Mouse (Mus musculus): ENCODE measurements at regions not wholly inside any gene's neighbourhood (a gene's known extent, or its start where the extent isn't known, plus 50 kb on each side); places are given as distances from the start of the nearest gene placed in this dataset.

DNA sequence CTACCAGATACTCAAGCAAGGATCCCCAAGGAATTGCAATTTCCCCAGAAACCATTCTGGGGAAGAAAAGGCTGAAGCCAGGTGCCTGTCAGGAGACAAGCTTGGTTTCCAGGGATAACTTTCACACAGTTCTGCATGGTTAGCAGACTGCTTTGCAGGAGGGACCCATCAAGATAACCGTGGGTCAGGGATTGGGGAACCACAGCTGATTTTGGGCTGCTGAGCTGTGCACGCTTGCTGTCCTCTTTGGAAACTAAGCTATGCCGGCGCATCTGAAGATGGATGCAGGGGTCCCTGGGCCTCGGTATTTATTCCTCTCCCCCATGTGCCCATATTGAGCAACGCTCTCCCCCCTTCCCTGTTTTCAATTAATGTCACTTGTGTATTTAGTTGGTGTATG, 151.1 kb downstream of the Qrsl1 start:
- DNase-seq = no peak

DNA sequence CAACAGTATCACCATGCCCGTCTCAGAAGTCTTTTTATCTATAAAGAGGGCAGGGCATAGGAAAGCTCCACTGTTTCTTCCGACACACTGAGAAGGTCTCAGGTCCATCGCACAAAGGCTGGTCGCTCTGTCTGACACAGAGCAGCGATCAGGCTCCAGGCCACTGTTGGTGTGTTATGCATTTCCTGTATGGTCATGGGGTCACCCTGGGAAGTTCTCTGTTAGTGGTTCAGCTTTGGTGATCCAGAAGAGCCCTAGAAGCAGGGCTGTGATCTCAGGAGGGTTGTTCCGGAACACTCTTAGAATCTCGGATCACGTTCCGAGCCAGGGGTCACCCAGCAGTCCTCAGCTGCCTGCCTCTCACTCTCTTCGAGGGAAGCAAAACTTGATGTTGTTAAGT, 150.7 kb downstream of the Qrsl1 start:
- DNase-seq = no peak

DNA sequence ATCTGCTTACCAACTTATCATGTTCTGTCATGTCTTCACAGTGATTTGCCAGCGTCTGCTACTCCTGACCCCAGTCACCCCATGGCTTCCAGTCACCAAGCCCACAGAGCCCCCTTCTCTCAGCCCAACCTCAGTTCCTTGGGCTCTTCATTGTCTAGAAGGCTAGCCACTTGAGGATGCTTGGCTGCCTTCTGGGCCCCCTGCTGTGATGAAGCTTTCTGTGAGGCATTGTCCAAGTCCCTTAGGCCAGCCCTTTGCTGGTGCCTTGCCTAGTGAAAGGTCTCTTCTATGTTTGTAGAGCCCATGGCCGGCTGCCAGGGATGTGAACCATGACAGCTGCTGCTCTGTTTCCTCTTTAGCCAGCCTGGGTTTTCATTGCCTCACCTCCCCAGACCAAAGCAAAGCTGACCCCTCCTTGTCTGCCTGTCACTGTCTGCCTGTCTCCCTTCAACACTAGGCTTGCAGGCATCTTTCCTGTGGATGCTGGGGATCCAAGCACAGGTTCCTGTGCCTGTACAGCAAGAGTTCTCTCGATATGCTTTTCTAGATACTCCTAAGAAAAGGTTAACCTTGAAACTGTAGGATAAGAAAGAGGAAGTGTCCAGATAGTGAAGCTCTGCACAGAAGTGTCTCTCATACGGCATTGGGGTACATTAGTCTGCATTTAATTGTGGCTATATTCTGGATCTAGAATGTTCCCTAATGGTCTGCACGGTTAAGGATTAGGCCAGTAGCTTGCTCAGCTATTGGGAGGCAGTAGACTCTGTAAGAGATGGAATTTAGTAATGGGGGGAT, 149.5 kb downstream of the Qrsl1 start:
- DNase-seq = peak; percentile 56

DNA sequence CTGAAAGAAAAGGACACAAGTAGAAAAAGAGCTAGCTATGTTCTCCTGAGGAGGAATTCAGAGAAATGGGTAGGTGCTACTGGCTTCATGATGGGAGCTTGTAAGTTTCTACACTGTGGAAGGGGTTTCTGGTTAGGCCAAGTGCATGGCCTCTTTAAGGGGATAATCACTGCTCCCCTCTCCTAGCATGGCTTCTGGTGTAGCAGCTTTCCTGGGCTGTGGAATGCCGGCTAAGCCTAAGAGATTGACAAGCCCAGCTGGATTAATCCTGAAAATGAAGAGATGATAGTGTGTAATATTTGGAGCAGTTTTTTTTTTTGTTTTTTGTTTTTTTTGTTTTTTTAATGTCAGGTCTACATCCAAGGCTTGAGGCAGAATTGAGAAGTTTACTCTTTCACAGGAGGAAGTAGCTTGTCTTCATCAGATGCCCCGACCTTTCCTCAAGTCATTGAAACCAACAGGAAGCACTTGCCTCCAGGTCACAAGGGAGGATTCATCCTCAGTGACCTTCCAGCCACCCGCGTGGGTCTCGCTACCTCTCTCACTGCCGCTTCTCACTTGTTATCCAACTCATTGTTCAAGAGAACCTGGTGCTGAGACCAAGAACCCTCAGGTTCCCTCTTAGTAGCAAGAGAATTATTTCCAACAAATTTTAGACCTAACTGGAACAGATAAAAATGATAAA, 144.5 kb downstream of the Qrsl1 start:
- DNase-seq = no peak

DNA sequence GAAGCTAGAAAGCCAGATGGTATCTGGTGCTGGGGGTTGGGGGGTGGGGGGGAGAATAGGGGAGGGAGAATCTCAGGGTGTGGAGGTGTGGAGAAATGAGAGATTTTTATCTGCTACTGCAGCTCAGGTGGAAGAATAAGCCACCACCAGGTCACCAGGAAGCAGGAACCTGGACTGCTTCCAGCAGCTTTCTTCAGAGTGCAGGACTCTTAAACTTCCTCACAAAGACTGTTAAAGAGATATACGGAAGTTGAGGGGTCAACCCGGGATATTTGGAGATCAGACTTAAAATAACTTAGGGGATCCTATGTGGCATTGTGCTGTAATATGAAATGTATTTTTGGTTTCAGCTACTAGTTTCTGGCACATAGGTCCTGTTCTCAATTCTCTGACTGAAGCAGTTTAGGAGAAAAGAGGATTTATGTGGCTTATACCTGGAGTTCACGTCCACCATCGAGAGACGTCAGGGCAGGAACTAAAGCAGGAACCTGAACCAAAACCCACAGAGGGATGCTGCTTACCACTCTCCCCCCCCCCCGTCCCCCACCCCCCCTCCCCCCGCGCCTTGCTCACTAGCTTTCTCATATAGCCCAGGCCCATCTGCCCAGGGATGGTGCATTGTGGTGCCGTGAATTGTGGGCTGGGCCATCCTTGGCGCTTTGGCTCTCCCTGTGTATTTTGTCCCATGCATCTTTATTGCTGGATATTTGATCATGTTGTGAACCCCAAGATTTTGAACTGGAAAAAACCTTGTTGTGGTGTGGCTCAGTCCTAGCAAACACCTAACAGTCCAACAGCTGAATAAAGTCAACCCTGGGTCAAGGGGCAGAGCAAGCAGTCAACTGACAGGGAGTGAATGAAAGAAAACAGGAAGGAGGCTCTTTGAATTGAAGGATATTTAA, 143.2 kb downstream of the Qrsl1 start:
- no peak for DNase-seq

DNA sequence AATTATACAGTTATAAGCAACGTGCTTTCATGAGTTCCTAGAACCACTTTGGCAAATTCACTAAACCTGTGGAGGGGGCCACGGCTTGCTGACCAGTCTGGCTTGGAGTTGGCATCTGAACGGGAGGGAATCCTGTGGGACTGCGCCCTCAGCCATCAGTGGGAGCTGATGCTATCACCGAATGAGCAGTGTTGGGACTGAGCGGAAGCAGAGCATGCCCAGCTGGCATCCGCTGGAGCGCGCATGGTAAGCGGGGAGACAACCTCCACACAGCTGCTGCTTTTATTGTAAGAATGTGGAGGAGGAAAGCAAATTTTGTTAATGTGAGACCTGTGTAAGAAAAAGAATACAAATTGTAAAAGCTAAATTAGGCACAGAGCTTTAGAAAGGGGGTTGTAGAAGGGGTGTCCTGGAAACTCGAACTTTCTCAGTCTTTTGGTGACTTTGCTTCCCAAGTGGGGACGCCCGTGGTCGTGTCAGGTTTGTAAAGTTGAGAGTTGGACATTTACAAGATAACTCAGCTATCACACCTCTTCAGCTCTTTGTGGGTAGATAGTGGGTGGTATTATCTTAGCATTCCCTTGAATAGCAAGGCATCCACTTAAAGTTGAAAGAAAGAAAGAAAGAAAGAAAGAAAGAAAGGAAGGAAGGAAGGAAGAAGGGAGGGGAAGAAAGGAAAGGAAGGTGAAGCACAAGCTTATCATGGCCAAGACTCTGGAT, 142.2 kb downstream of the Qrsl1 start:
- DNase-seq = no peak

DNA sequence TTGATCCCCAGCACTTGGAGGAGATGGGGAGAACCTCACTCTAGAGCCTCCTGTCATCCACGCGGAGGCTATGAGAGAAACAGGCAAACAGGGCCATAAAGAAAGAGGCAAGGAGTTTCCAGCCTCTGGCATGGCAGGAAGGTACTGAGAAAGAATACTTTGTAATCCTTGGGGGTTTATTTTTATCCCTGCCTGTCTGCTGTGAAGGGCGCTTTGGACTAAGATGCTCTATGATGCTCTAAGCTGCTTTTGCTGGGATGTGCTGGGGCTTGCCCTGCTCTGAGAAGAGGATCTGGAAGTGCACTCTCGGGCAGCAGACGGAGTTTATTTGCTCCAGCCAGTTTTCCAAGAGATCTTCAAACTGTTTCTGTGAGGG, 141.7 kb downstream of the Qrsl1 start:
- DNase-seq = no peak

DNA sequence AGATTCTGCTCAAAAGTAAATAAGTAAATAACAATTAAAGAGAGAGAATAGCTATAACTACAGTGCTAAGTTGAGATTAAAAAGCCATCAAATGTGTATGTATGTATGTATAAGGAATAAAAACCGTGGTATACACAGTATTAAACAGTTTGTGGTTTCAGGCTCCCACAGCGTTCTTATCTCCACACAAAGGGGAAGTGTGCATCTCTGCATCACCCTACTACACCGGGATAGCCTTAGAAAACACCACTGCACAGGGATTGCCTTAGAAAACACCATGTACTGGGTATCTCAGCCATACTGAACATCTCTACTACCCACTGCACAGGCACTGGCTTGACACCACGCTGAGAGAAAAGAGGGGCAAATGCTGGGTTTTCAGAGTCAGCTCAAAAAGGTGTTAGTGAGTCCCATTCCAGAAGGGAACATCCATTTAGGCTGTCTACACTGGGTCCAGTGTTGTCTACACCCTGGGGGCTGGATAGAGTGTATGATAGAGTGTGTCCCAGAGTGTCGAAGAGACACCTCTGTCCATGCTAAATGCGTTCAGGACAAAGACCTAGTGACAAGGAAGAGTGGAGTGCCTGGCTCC, 139.5 kb downstream of the Qrsl1 start:
- no peak for DNase-seq

DNA sequence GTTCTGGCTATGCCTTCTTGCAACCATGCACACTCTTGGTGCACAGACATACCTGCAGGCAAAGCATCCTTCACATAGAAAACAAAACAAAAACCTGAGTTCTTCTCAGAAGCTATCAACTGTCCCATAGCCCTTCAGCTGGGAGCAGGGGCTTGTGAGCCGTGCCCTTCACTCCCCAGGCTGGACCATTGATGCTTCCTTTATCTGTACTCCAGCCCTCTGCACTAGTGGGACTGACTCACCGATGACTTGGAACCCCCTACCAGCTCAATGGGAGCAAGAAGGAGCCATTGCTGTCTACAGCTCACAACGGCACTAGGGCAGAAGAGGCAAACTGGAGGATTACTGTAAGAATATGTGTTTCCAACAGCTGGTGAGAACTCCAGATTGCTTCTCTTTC, 137.0 kb downstream of the Qrsl1 start:
- DNase-seq = no peak

DNA sequence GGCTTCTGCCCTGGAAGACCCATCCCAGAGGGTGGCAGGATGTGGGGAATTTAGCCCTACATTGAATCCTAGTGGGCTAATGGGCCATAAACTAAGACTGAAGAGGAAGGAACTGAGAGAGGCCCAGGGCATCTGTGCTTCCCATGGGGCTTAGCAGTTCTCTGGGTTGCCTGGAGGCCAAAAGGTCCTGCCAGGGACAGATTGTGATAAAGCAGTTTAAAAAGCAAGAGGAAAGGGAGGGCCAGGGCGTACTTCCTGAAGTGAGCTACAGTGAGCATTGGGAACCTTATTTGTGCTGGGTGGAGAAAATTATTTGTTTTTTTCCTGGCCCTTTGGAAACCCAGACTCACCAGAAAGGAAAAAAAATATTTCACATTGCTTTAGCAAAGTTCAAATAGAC, 136.3 kb downstream of the Qrsl1 start:
- no peak for DNase-seq

DNA sequence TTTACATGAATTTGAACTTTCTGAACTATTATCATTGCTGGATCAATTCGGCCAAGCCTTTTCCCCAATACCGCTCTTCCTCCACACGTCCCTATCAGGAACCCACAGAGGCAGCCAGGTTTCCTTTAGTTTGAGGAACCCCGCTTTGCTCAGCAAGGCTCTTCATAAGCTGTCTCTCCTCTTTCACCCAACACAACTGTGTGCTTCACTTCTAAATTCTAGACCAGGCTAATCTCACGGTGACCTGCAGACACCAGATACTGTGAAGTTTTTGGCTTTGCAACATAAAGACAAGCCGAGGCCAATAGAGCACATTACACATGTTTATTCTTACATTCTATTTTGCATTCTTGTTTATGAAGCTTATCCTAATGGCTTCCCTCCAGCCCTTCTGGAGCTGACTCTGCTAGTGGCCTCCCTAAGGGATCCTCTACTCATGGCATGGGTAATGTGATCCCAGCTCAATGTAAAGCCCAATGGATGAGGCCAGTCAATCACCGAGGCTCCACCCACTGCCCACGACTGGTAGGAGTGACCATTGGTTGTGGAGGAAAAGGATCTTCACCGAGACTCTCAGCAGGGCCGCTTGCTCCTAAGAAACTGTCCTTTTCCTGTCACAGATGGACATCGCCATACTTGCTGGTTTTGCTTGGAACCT, 135.6 kb downstream of the Qrsl1 start:
- DNase-seq = no peak

DNA sequence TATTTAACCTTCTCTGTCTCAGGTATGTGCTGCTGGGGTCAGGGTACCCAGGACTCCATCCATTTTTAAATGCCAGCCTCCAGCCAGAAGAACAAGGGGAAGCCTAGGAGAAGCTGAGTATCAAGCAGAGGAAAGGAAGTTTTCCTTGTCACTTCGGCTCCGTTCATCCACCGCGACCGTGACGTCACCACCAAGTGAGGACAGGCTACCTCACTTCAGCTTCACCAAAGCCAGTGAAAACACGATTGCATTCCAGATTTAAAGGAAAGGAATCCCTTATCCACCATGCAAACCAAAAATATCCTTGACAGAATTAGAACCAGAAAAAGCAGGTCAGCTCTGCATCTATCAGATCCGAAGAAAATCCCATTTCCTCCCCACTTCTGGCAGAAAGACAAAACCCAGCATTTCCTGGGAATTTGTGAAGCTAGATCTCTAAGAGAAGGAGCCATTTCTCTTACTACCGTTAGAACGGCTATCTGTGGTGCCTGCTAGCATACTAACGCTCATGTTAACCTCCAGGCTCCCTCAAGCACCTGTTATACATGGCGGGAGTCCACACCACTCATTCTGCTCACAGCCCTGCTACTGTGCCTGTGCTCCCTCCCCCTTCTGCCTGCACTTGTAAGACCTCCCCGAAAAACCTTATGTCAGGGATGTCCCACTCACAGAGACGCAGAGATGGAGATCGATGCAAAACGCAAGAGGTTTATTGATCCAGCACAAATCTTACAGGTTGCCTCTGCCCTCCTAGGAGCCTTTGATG, 133.4 kb downstream of the Qrsl1 start:
- DNase-seq = no peak

DNA sequence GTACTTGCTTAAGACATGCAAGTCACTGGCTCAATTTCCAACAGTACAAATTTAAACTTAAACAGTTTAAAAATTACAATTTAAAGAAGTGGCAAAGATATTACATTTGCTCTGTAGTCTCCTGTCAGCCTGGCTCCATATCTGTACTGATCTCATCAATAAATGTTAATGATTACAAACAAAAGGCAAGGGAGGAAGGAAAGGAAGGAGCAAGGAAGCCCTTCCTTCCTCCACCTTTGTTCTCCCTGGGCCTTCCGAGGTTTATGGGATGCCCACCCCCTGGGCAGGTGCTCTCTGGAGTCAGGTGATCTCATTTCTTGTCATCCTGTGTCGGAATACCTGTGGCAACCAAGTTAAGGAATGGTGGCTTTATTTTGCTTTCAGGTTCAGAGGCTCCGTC, 132.5 kb downstream of the Qrsl1 start:
- no peak for DNase-seq

DNA sequence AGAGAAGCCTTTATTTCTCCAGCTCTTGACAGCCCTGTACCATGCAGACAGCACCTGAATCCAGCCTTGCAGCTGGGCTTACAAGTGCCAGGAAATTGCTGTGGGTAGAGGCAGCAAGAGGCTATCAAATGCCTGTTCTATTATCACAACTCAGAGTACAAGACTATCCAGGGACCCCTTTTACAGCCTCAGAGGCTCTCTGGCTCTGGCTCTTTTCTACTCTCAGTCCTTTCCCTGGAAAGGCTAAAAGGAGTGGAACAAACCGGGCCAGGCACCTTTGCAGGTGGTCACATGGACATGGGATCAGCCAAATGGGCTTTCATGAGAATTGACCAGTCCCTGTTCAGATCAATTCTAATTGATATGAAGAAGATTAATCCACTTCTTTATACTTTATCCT, 125.7 kb downstream of the Qrsl1 start:
- no peak for DNase-seq

DNA sequence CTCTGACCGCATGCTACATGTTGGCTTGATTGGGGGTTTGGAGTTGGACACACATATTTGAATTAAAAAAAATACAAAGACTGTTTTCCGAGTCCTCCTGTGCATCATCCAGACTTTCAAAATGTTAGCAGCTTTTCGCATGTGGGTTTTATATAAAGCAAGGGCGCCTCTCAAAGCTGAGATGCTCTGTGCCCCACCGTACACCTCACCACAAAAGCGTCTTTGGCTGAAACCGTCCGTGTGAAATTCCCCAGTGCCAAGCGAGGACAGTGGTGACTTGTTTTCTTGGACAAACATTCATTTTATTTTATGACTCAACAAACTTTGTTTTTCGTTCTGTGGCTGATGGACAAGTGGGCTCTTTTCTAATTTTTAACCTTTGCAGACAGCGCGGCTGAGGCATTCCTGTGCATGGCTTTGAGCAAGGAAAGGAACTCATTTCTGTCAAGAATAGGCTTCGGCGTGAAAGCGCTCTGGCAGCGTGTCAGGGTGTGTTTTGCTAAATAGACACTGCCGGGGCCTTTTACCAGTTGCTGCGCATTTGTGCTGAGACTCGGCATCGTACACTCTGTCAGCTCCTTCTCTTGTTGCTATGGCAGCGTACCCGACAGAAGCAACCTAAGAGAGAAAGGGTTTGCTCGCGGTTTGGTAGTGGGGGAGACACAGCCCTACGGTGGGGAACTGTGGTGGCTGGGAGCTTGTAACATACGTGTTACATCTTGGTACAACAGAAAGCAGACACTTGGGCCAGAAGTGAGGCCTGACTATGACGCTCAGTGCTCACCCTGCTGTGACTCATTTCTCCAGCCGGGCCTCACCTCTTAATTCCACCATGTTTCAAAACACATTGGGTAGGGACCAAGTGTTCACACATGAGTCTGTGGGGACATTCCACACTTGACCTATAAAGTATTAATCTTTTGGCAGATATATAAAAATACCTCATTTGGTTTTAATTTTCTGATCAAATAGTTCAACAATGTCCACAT, 123.6 kb downstream of the Qrsl1 start:
- no peak for DNase-seq

DNA sequence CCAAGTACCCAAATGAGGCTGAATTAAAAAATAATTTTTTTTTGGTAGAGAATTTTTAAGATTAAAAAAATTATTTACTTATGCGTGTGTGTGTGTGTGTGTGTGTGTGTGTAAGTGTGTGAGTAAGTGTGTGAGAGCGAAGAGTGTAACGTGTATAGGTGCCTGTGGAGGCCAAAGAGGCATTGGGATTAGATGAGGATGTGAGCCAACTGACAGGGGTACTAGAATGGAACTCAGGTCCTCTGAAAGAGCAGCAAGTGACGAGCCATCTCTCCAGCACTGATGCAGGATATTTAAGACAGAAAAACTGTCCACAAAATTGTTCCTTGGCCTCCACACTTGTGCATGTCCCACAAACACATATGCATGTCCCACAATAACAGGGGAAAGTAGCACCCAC, 121.0 kb downstream of the Qrsl1 start:
- DNase-seq = no peak

DNA sequence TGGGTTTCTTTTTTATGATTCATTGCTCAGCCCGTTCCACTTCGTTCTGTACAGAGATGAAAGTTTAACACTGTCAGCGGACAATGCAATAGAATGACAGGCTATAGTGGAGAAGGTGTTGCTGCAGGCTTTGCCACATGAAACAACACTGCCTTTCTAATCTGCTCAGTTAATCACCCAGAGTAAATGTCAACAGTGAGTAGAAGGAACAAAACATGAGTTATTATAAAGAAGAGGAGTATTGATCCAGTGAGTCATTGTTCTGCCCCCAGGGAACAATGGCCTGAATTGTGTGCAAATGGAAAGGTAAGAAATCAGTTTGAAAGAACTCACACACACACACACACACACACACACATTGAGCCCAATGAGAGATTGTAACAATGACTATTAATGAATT, 118.2 kb downstream of the Qrsl1 start:
- DNase-seq = no peak

DNA sequence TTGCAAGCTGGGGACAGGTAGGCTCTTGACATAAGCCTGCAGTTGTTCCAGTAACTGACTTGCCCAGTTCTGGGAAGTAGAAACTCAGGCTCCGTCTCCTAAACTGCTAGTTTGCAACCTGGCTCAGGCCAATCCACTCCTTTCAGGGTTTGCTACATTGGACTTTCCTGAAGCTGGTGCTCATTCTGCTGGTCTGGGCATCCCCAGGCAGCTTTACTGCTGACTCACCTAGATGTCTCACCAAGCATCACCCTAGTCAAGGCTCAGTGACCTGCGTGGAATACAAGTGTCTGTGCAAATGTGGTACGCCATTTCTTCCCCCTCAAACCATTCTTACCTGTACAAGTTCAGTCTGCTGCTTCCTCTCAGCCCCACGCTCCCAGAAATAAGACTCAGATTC, 110.8 kb downstream of the Qrsl1 start:
- no peak for DNase-seq

DNA sequence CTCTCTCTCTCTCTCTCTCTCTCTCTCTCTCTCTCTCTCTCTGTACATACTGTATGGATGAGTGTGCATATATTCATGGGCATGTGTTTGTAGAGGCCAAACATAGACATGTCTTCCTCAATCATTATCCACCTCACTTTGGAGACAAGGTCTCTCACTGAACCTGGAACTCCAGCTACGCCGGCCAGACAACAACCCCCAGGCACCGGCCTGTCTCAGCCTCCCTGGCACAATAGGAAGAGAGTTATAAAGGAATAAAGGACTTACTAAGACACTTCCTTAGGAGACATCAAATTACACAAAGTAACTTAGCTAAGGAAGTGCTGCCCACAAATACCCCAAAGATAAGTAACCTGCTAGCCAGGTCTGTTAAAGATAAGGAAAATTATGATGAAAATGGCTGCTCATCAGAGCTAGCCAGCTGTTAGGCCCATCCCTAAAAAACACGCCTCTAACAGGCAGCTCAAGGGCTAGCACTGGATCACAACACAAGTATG, 110.0 kb downstream of the Qrsl1 start:
- DNase-seq = no peak

Measured in adrenal gland, postnatal 10 days (tissue).